Mouse (Mus musculus) ES-E14 (cell line): Measurements from ENCODE around the gene Atp6v1e2.

Source experiments
- CHD2 ChIP-seq: IDR thresholded peaks from 2 replicates; pipeline ENCODE4 v1.6.1; 2014; ENCODE audit warnings: mild to moderate bottlenecking, low read depth, low read length, inconsistent platforms
- HCFC1 ChIP-seq: IDR thresholded peaks from 2 replicates; pipeline ENCODE4 v1.6.1; 2012; ENCODE audit warnings: low read length, inconsistent platforms, borderline replicate concordance; ENCODE audit not compliant: insufficient read depth
- ZC3H11A ChIP-seq: IDR thresholded peaks from 2 replicates; pipeline ENCODE4 v1.6.1; 2012; ENCODE audit warnings: low read depth, mild to moderate bottlenecking, inconsistent platforms, low read length, borderline replicate concordance

GRCm38 (mm10) chr17:86929981-86930380, 17.7 kb downstream of the Atp6v1e2 start:
- TF ChIP-seq HCFC1: no peak
- TF ChIP-seq CHD2: no peak
- no peak for TF ChIP-seq ZC3H11A
